24 mouse cellular contexts compared by ENCODE assay signal in genomic region chr4:35032758-35033157, GRCm38 (mm10).
DNase-seq lines count a peak whose midpoint lies in the region; ATAC-seq and TF ChIP-seq lines count a peak whose summit lies in the region.
"Had no signal": no experiment of that assay in that cellular context is flagged by ENCODE, and none has a peak within 500 bp of the region (broad histone marks: within the 10 kb centered on the region; RNA-seq: fewer than 3 reads in every experiment).

No protein-coding gene starts in this region.

- DNase-seq in forebrain, embryonic 11.5 days (ENCODE audit: low spot score): peak; percentile 26
- DNase-seq in liver, adult 2 months (ENCODE audit: extremely low read depth, low read depth, low spot score): peak; percentile 53
- DNase-seq in liver, embryonic 11.5 days (ENCODE audit: low spot score): no peak
- DNase-seq in yolk sac, embryonic 10.5 days (ENCODE audit: low spot score): peak; percentile 56
- no peak for DNase-seq in left cerebral cortex, adult 8-10 months (ENCODE audit: low spot score in 2 of 2)
- DNase-seq: B cell, adult 2 months; cerebellum, adult 18-20 months; cerebellum, adult 9-10 months; cerebellum, postnatal 14 days; forebrain, postnatal 0 days; gastrocnemius, adult 2 months; gastrocnemius, postnatal 25 days; heart, adult 2 months had no signal

- no peaks in the 10 kb centered on the region for H3K27me3 ChIP-seq in forebrain, embryonic 11.5 days (ENCODE audit: control insufficient read depth, insufficient read depth, low read length)
- no peaks in the 10 kb centered on the region for H3K27me3 ChIP-seq in forebrain, embryonic 16.5 days (replicated peaks; ENCODE audit: control insufficient read depth, insufficient read depth, low read length)
- H3K27me3 ChIP-seq in liver, adult 2 months (ENCODE audit: control insufficient read depth, insufficient read depth, low read length): no peaks in the 10 kb centered on the region
- no peaks in the 10 kb centered on the region for H3K27me3 ChIP-seq in liver, embryonic 11.5 days (replicated peaks; ENCODE audit: control insufficient read depth, insufficient read depth, low read length)
- no peaks in the 10 kb centered on the region for H3K27me3 ChIP-seq in intestine, embryonic 16.5 days (replicated peaks; ENCODE audit: control insufficient read depth, insufficient read depth, low read length)
- H3K27me3 ChIP-seq: CH12.LX; embryonic facial prominence, embryonic 13.5 days; forebrain, embryonic 13.5 days; hindbrain, embryonic 12.5 days; hindbrain, embryonic 15.5 days; Patski had no signal

- TF ChIP-seq POLR2A in liver, adult 2 months (IDR thresholded peaks at IDR 0.05; ENCODE audit: extremely low read depth, insufficient read depth, low read length): no peak

- no peak overlapping the region for H3K27ac ChIP-seq in forebrain, embryonic 11.5 days (ENCODE audit: low read depth, low read length)
- no peak overlapping the region for H3K27ac ChIP-seq in forebrain, embryonic 16.5 days (ENCODE audit: low read length)
- no peak overlapping the region for H3K27ac ChIP-seq in liver, adult 2 months (replicated peaks; ENCODE audit: insufficient read depth, low read depth, low read length)
- H3K27ac ChIP-seq in liver, embryonic 11.5 days (ENCODE audit: low read depth, low read length): no peak overlapping the region
- H3K27ac ChIP-seq in intestine, embryonic 16.5 days (ENCODE audit: low read length): no peak overlapping the region
- H3K27ac ChIP-seq: embryonic facial prominence, embryonic 13.5 days; forebrain, embryonic 13.5 days; gastrocnemius, adult 2 months; heart, adult 2 months; heart, embryonic 10.5 days; hindbrain, embryonic 12.5 days; hindbrain, embryonic 15.5 days had no signal

- no peak overlapping the region for H3K9ac ChIP-seq in forebrain, embryonic 11.5 days (ENCODE audit: low read length)
- no peak overlapping the region for H3K9ac ChIP-seq in forebrain, embryonic 16.5 days (replicated peaks; ENCODE audit: low read depth, low read length)
- no peak overlapping the region for H3K9ac ChIP-seq in liver, adult 2 months (ENCODE audit: low read depth, low read length)
- H3K9ac ChIP-seq in liver, embryonic 11.5 days (ENCODE audit: low read depth, low read length): no peak overlapping the region
- H3K9ac ChIP-seq in intestine, embryonic 16.5 days (ENCODE audit: low read depth, low read length): no peak overlapping the region
- H3K9ac ChIP-seq: embryonic facial prominence, embryonic 13.5 days; forebrain, embryonic 13.5 days; forebrain, postnatal 0 days; hindbrain, embryonic 12.5 days; hindbrain, embryonic 15.5 days had no signal

- no peak for TF ChIP-seq CTCF in liver, adult 2 months (IDR thresholded peaks at IDR 0.05; ENCODE audit: low read depth, low read length)

- no peak overlapping the region for H3K4me2 ChIP-seq in forebrain, embryonic 11.5 days (ENCODE audit: low read depth, low read length, severe bottlenecking)
- H3K4me2 ChIP-seq in forebrain, embryonic 16.5 days (ENCODE audit: low read length): no peak overlapping the region
- no peak overlapping the region for H3K4me2 ChIP-seq in liver, embryonic 11.5 days
- no peak overlapping the region for H3K4me2 ChIP-seq in intestine, embryonic 16.5 days (ENCODE audit: low read depth, low read length)
- H3K4me2 ChIP-seq: embryonic facial prominence, embryonic 13.5 days; forebrain, embryonic 13.5 days; hindbrain, embryonic 12.5 days; hindbrain, embryonic 15.5 days had no signal

- 90% methylated on average over 3 of the region's 3 CpGs for WGBS in forebrain, embryonic 11.5 days
- WGBS in forebrain, embryonic 16.5 days: 89% methylated on average over 3 of the region's 3 CpGs
- 35% methylated on average over 3 of the region's 3 CpGs for WGBS in liver, adult 2 months
- 70% methylated on average over 3 of the region's 3 CpGs for WGBS in liver, embryonic 11.5 days
- 73% methylated on average over 3 of the region's 3 CpGs for WGBS in intestine, embryonic 16.5 days

- no peaks in the 10 kb centered on the region for H3K36me3 ChIP-seq in forebrain, embryonic 11.5 days (ENCODE audit: control insufficient read depth, insufficient read depth, low read length)
- H3K36me3 ChIP-seq in forebrain, embryonic 16.5 days (ENCODE audit: control insufficient read depth, insufficient read depth): no peaks in the 10 kb centered on the region
- H3K36me3 ChIP-seq in liver, adult 2 months (ENCODE audit: control insufficient read depth, insufficient read depth, low read length): no peaks in the 10 kb centered on the region
- H3K36me3 ChIP-seq in liver, embryonic 11.5 days (ENCODE audit: control insufficient read depth, insufficient read depth, low read length): no peaks in the 10 kb centered on the region
- H3K36me3 ChIP-seq in intestine, embryonic 16.5 days (ENCODE audit: control insufficient read depth, insufficient read depth, low read length): no peaks in the 10 kb centered on the region
- H3K36me3 ChIP-seq: embryonic facial prominence, embryonic 13.5 days; G1E; heart, embryonic 10.5 days; hindbrain, embryonic 12.5 days; hindbrain, embryonic 15.5 days had no signal

- no peak overlapping the region for H3K4me3 ChIP-seq in forebrain, embryonic 11.5 days (ENCODE audit: low read depth, low read length)
- no peak overlapping the region for H3K4me3 ChIP-seq in forebrain, embryonic 16.5 days (replicated peaks; ENCODE audit: low read length)
- no peak overlapping the region for H3K4me3 ChIP-seq in liver, adult 2 months (ENCODE audit: insufficient read depth, low read depth, low read length)
- no peak overlapping the region for H3K4me3 ChIP-seq in liver, embryonic 11.5 days (ENCODE audit: low read depth, low read length)
- H3K4me3 ChIP-seq in intestine, embryonic 16.5 days (ENCODE audit: low read length): no peak overlapping the region
- H3K4me3 ChIP-seq: embryonic facial prominence, embryonic 13.5 days; erythroblast, embryonic 14.5 days; forebrain, embryonic 13.5 days; gastrocnemius, adult 2 months; heart, adult 2 months; heart, embryonic 10.5 days; hindbrain, embryonic 12.5 days; hindbrain, embryonic 15.5 days had no signal

- no peak for ATAC-seq in forebrain, embryonic 11.5 days (replicated peaks; ENCODE audit: low FRiP score)
- ATAC-seq in forebrain, embryonic 16.5 days: no peak
- ATAC-seq in liver, embryonic 11.5 days (replicated peaks; ENCODE audit: low FRiP score): no peak
- ATAC-seq in intestine, embryonic 16.5 days: peak; percentile 46; the same call in 1 of the 2 replicates
- ATAC-seq: forebrain, embryonic 13.5 days; forebrain, postnatal 0 days; Patski had no signal

- H3K79me2 ChIP-seq in liver, adult 2 months (ENCODE audit: control insufficient read depth, insufficient read depth, low read length): peaks cover 20% of the 10 kb centered on the region; the same call in 1 of the 2 replicates

- no peaks in the 10 kb centered on the region for H3K9me3 ChIP-seq in forebrain, embryonic 11.5 days (ENCODE audit: control insufficient read depth, low read length)
- H3K9me3 ChIP-seq in forebrain, embryonic 16.5 days (ENCODE audit: control insufficient read depth, low read length): no peaks in the 10 kb centered on the region
- H3K9me3 ChIP-seq in liver, embryonic 11.5 days (ENCODE audit: control insufficient read depth, low read length): no peaks in the 10 kb centered on the region
- no peaks in the 10 kb centered on the region for H3K9me3 ChIP-seq in intestine, embryonic 16.5 days (ENCODE audit: control insufficient read depth, low read length)
- H3K9me3 ChIP-seq: forebrain, embryonic 13.5 days; G1E; heart, embryonic 10.5 days; hindbrain, embryonic 12.5 days; hindbrain, embryonic 15.5 days had no signal

- H3K4me1 ChIP-seq in forebrain, embryonic 11.5 days (replicated peaks; ENCODE audit: control insufficient read depth, insufficient read depth, low read length): no peaks in the 10 kb centered on the region
- H3K4me1 ChIP-seq in forebrain, embryonic 16.5 days (replicated peaks; ENCODE audit: control insufficient read depth, insufficient read depth, low read length): no peaks in the 10 kb centered on the region
- no peaks in the 10 kb centered on the region for H3K4me1 ChIP-seq in liver, adult 2 months (ENCODE audit: control insufficient read depth, insufficient read depth, low read length)
- H3K4me1 ChIP-seq in liver, embryonic 11.5 days (replicated peaks; ENCODE audit: control insufficient read depth, insufficient read depth, low read length): no peaks in the 10 kb centered on the region; the same call in 1 of the 2 replicates
- peaks cover 5% of the 10 kb centered on the region for H3K4me1 ChIP-seq in intestine, embryonic 16.5 days (ENCODE audit: control insufficient read depth, insufficient read depth, low read length)
- H3K4me1 ChIP-seq: forebrain, embryonic 13.5 days; hindbrain, embryonic 15.5 days had no signal

Comparison
In these comparisons a context has a peak if more than half of its experiments do, and no peak if none do; other contexts are left out.
1. DNase-seq: peak in forebrain, embryonic 11.5 days (single experiment), liver, adult 2 months (single experiment) and yolk sac, embryonic 10.5 days (single experiment); none in liver, embryonic 11.5 days (single experiment) and left cerebral cortex, adult 8-10 months (0 of 2).